Mouse (Mus musculus) T-helper 17 cell (primary cell): Measurements from ENCODE around the gene Fgf12.

Experiments
- in situ Hi-C, 2 experiments: fragments of 300-600 bp; cut with MboI, MseI; formaldehyde crosslinking; loops; 1 replicate in 1 of 2; 2 replicates in 1 of 2; pipeline ENCODE4 v1.15.1; 2025; ENCODE audit warnings: high pct_unique_total_duplicates in 2 of 2

Fgf12 gene

DNA sequence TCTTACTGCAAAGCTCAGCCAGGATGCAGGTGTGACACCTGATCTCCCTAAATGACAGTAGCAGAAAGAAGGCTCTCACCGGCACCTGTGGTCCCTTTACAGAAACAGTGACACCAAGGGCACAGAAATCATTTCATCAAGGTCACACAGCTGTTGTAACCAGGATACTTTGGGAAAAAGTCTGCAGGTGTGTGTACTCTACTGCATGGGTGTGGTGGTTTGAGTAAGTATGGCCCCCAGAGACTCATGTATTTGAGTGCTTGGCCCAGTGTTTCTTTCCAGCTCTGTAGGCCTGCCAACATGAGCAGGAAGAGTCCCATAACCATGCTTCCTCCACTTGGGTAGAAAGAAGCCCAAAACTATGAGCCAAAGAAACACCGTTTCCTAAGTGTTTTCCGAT lies 138.5 kb downstream of the Fgf12 start:
- in situ Hi-C loops, result no loop called here

DNA sequence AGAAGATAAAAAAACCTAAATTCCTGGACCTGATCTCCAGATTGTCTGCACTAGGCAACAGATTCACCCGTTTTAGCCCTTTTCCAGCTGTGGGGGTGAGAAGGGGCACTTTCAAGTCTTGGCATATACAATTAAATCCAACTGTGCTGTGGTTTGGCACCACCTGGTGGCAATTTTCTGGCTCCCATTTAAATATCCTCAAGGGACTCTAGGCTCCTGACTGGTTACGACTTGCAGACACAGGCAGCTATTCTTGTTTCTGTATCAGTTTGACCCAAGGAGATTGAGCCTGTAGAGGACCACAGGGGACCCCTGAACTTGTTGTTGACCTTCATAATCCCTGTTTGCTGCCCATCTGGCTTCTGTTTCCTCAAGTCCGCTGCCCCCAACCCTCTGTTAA lies 141.9 kb downstream of the Fgf12 start:
- in situ Hi-C loops, result no loop called here

GRCm38 (mm10) chr16:28603155-28603554 lies 149.7 kb downstream of the Fgf12 start:
- in situ Hi-C loops, result no loop called here

DNA sequence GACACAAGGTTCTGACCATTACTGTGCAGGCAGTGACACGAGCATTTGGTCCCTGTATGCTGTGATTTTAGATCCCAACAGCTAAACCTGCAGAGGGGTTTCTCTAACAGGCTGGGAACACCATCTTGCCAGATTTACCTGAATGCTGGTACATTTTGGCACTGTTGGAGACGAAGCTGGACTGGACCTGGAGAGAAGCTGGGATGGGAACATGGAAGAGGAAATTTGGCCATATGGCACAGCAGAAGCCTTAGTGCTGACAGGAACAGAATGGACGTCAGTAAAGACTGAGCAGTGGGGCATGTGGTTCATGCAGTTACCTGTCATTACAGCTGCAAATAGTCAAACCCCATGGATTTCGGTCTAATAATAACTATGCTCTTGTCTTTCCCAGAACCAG lies 151.1 kb downstream of the Fgf12 start:
- in situ Hi-C loops, result no loop called here

DNA sequence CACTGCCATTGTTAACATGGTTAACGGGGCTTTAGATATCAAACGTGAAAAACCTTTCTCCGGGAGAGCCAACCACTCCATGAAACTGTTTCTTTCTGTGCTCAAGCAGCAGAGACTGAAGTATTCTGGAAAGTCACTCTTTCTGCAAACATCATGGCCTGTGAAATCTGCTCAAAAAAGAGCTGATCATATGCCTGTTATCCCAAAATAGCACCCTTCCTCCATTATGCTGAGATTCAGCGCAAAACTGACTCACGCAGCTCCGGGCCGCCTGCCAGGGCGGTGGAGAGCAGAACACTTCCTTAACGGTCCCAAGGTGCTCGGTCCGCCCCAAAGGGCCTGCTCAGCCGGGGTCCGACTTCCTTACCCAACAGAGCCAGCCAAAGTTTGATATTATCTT lies 156.8 kb downstream of the Fgf12 start:
- in situ Hi-C loops, result loop anchor here in 1 of 2 experiments (25.0 kb wide), 1 partner anchor 966 kb away; no protein-coding TSS in a partner anchor

- in situ Hi-C loops, result loop anchor here in 1 of 2 experiments (25.0 kb wide), 1 partner anchor 969 kb away; no protein-coding TSS in a partner anchor
These were observed 159.6 kb downstream of the Fgf12 start for GRCm38 (mm10) chr16:28593075-28593915.

DNA sequence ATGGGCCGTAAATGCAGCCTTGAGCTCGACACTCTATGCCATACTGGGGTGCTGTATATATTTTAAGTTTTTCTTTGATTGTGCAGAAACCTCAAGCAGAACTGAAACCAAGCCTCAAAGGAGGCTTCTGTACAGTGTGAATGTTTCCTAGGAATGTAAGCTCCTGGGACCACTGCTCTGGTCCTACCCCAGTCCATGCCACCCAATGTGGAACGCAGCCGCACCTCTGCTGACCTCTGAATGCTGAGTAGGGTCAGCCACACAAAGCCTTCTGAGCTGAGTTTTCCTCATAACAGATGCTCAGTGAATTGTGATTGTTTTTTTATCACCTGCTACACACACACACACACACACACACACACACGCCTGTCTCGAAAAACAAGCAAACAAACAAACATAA lies 160.4 kb downstream of the Fgf12 start:
- in situ Hi-C loops, result loop anchor here in 1 of 2 experiments (25.0 kb wide), 1 partner anchor 970 kb away; no protein-coding TSS in a partner anchor

GRCm38 (mm10) chr16:28591583-28591982 lies 161.3 kb downstream of the Fgf12 start:
- in situ Hi-C loops, result loop anchor here in 1 of 2 experiments (25.0 kb wide), 1 partner anchor 971 kb away; no protein-coding TSS in a partner anchor

DNA sequence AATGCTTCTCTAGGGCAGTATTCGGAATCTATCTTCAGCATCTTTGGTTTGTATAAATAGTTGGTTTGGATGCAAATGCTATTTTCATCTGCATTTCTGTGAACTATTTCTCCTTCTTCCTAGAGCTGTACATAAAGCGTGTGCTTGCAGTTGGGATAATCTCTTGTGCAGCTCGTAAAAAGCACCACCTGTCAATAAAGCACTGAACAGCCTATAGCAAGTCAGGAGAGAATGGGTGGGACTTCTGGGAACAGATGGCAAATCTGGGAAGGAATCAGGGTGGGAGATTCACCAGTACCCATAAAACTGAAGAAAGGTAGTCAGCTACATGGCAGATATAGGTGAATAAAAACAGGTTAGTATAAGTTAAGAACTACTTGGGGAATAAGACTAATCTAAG lies 180.7 kb downstream of the Fgf12 start:
- in situ Hi-C loops, result no loop called here

DNA sequence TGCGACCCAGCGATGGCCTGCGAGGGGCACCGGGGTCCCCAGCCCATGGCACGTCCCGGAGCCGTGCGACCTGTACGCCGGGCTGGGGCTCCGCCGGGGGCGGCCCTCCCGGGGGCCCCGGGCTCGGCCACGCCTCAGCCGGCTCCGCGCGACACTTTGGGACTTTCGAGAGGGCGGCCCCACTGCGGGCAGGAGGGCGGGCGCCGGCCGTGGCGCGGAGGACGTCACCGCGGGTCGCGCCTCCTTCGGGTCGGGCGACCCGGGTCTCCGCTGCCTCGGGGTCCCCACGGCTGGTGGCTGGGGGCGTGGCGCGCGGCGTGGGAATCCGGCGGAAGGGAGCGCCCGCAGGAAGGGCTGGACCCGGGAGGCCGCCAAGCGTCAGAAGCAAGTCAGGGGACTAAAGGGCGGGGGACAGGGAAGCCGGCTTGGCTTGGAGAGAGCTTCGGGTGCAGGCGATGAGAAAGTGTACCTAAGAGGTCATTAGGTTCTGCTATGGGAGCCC lies 188.1 kb downstream of the Fgf12 start:
- in situ Hi-C loops, result no loop called here

DNA sequence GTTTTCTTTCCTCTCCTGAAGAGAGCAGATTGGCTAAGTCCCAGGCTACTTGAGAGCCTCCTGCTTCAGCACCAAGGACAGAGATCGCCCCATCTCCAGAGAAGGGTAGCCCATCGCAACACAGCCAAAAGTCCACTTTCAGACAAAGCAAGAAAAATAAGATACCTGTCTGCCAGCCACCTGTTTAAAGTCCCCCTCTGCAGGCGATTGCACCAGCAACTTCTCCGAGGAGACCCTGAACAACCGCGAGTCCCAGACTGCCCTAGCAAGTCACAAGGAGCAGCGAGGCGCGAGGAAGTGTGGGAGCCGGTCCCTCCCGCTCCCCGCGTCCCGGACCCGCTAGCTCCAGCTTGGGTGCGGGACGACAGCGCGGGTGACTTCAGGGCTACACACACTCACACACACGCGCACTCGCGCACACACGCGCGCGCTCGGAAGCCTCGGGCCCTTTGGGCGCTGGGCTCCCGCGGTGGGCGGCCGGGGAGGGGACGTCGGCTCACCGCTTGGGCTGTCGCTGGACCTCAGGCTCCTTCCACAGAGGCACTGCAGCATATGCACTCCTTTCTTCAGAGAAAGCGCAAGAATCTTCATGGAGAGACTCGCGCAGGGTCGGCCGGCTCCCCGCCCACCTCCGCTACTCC lies 188.7 kb downstream of the Fgf12 start:
- in situ Hi-C loops, result no loop called here

DNA sequence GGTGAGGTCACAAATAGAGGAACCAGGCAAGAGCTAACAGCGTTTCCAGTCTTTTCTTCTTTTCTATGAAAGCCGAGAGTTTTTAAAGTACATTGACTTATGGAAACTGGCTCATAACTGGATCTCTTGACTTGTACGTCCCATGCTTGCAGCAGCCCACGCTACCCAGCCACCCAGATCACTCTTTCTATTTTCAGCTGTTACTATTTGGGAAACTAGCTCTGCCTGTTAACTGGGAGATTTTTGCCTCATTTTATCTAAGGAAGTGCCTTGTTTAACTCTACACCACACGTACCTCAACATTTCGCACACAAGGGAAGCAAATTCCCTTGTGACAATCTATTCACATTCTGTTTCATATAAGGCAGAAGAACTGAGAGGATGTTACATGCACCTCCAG lies 190.0 kb downstream of the Fgf12 start:
- in situ Hi-C loops, result no loop called here

GRCm38 (mm10) chr16:28555219-28555618 lies 197.6 kb downstream of the Fgf12 start:
- in situ Hi-C loops, result no loop called here

- in situ Hi-C loops, result no loop called here
These were observed 213.4 kb downstream of the Fgf12 start for GRCm38 (mm10) chr16:28539423-28539822.

GRCm38 (mm10) chr16:28517596-28518524 lies 235.0 kb downstream of the Fgf12 start:
- in situ Hi-C loops, result no loop called here

GRCm38 (mm10) chr16:28512446-28512845 lies 240.4 kb downstream of the Fgf12 start:
- in situ Hi-C loops, result no loop called here

- in situ Hi-C loops, result no loop called here
These were observed 241.5 kb downstream of the Fgf12 start for GRCm38 (mm10) chr16:28511413-28511812.

DNA sequence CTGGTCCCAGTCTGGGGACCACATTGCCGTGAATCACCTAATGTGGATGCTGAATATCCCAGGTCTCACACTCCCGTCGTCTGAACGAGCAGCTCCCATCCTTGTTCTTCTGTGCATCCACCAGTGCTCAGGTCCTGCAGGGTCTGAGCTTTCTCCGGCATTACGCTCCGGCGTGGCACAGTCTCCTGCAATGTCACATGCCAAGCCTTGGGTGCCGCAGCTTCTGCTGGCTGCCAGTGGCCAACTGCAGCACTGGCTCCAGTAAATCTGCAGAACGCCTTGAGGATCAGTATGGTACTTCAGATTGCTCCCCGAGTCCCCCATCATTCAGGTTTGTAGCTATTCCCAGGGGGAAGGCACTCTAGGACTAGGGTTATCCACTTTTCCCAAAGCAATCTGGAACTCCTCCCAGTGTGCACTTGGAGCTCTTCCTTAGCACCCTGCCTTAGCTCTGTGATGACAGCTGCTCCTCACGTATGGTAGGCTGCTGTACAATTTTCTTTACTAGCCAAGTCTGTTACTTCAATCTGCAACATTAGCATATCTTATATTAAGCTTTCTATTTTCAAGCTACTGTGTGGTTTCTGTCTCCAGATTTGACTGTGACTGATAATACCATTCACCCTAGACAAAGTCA lies 254.8 kb downstream of the Fgf12 start:
- in situ Hi-C loops, result loop anchor here in 1 of 2 experiments (25.0 kb wide), 1 partner anchor 1186 kb away; the partner anchor contains the start of gene Ostn

GRCm38 (mm10) chr16:28491711-28492110 lies 261.2 kb downstream of the Fgf12 start:
- in situ Hi-C loops, result loop anchor here (5.0 to 25.0 kb wide), 2 partner anchors 1019 to 1179 kb away; partner anchors contain the start of gene Ostn (in 1 of the 2)

DNA sequence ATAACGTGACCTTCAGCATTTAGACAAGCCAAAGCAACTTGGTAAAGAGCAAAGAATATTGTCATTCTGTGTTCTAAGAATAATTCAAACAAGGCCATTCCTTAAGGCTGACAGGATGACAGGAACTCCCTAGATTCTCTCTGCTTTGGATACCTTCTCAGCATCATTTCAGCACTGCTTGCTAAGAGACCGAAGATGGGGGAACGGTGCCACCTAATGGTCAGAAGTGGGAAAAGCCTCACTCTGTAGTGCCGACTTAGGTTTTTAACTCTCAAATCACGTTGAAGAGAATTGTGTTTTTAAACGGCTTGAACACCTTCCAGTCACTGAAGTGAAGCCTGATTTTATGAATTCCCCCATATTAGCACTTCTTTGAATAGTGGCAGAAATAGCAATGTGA lies 262.4 kb downstream of the Fgf12 start:
- in situ Hi-C loops, result loop anchor here (5.0 to 25.0 kb wide), 2 partner anchors 1018 to 1178 kb away; partner anchors contain the start of gene Ostn (in 1 of the 2)
